Mouse (Mus musculus) testis, adult 2 months (tissue): ENCODE measurements around the gene Myo1d.

ENCODE experiments used
- CTCF ChIP-seq: fragments of 200-500 bp; IDR thresholded peaks from 2 replicates; pipeline ENCODE4 v1.5.1; 2012; ENCODE audit warnings: low read depth, mild to moderate bottlenecking, inconsistent platforms, low read length, moderate library complexity; ENCODE audit not compliant: control insufficient read depth, insufficient read depth, insufficient replicate concordance
- POLR2A ChIP-seq: fragments of 200-500 bp; IDR thresholded peaks from 2 replicates; pipeline ENCODE4 v1.6.1; 2012; ENCODE audit warnings: low read depth, mild to moderate bottlenecking, inconsistent platforms, low read length, moderate library complexity; ENCODE audit not compliant: control insufficient read depth

- no peak for TF ChIP-seq POLR2A
- TF ChIP-seq CTCF = no peak
These were observed 267.3 kb downstream of the Myo1d start for GRCm38 (mm10) chr11:80512313-80513056.
